Mouse (Mus musculus): ENCODE results near the gene 1700001O22Rik. TPM values are rescaled to one million over a fixed set of nuclear protein-coding genes. Genes with fewer than 3 reads are reported as not detected.

1700001O22Rik gene
- polyA plus RNA-seq, 1 experiment: 1.5 TPM

DNA sequence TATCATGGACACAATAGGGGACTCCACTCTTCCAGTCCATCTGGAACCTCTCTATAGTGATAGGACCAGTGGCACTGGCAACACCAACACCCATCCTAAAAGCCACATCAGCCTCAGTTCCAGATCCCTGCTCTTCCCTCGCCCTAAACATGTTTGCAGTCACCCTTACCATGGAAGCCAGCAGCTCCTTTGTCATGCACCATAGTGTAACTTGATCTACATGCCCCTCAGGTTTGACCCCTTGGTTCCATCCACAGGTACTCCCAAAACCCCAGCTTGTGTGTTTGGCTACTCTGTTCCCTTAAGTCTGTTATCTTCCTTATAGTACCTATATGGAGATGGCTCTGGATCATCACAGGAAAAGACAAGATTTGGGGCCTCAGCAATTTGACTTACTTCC is 12.9 kb upstream of the 1700001O22Rik start:
- DNase-seq (ENCODE audit: low spot score): no peak

DNA sequence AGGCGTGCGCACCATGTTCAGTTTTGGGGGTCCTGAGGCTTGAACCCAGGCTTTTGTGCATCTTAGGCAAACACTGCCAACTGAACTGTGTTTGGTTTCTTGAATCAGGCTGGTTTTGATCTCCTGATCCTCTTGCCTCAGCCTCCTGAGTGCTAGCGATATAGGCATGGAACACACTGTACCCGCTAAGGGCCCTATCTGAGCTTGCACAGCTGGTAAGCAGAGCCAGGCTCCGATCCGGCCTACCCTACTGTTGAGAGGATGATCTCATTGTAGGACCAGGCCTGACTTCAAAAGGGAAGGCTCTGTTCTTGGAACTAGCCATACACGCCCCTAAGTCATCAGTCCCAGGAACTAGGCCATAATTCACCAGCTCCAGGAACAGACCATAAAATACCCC is 7.1 kb upstream of the 1700001O22Rik start:
- DNase-seq (ENCODE audit: low spot score): no peak

GRCm38 (mm10) chr2:30809503-30809902 is 6.0 kb upstream of the 1700001O22Rik start:
- DNase-seq (ENCODE audit: low spot score): no peak

GRCm38 (mm10) chr2:30808296-30808655 is 4.8 kb upstream of the 1700001O22Rik start:
- no peak for DNase-seq (ENCODE audit: low spot score)

DNA sequence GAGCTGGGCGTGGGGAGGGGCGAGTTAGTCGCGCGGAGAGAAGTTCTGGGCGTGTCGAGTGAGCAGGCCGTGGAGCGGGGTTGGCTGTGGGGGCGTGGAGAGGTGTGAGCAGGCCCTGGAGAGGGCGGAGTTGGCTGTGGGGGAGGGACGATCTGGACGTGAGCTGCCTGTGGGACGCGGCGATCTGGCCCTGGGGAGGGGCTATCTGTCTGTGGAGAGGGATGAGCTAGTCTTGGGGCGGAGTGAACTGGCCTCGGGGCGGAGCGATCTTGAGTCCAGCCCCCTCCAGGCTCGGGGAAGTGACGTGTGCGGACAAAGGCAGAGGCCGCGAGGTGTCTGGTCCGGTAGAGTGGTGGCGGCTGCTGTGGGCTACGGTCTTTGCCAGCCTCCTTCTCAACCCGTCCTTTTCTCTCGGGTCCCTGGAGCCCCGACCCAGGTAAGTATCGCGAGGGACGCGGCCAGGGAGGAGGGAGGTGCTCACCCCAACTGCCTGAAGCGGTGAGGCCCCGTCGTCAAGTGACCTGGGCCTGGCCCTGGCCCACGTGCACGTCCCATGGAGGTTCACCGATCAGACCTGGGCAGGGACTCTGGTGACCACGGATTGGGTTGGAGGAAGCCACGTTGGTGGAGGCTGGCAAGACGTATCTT is 4.3 kb upstream of the 1700001O22Rik start, which contains the start of gene Ntmt1:
TSS of gene Ntmt1 (plus strand) at position 179 of the 648 bp plus-strand sequence.
- DNase-seq (ENCODE audit: low spot score): peak; percentile 94

DNA sequence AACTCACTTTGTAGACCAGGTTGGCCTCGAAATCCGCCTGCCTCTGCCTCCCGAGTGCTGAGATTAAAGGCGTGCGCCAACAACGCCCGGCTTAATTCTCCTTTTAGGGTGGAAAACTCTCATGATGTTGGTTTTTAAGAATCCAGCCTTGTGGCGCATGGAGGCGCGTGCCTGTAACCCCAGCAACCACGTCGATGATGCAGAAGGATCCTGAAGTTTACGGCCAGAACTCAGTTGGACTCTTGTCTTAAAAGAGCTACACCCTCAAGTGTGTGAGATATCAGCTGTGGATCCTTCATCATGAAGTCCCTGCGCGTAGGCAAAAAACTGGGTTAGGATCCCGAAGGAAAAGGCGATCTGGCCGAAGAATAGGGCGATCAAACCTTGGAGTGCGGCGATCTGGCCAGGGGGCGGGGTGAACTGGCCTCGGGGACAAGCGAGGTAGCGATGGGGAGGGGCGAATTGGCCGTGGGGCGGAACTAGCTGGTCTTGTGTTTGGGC is 3.7 kb upstream of the 1700001O22Rik start:
- no peak for DNase-seq (ENCODE audit: low spot score)

GRCm38 (mm10) chr2:30805983-30806382 is 2.5 kb upstream of the 1700001O22Rik start:
- DNase-seq (ENCODE audit: low spot score): no peak

- DNase-seq (ENCODE audit: low spot score): peak; percentile 44
These were observed 2.2 kb downstream of the 1700001O22Rik start for GRCm38 (mm10) chr2:30801067-30801852.

- DNase-seq (ENCODE audit: low spot score): no peak
These were observed 2.8 kb downstream of the 1700001O22Rik start for GRCm38 (mm10) chr2:30800671-30801066.

- no peak for DNase-seq (ENCODE audit: low spot score)
These were observed 4.0 kb downstream of the 1700001O22Rik start for GRCm38 (mm10) chr2:30799456-30799855.

GRCm38 (mm10) chr2:30796382-30796781 is 7.1 kb downstream of the 1700001O22Rik start:
- no peak for DNase-seq (ENCODE audit: low spot score)

- DNase-seq (ENCODE audit: low spot score): no peak
These were observed 7.6 kb downstream of the 1700001O22Rik start for GRCm38 (mm10) chr2:30795889-30796275.

DNA sequence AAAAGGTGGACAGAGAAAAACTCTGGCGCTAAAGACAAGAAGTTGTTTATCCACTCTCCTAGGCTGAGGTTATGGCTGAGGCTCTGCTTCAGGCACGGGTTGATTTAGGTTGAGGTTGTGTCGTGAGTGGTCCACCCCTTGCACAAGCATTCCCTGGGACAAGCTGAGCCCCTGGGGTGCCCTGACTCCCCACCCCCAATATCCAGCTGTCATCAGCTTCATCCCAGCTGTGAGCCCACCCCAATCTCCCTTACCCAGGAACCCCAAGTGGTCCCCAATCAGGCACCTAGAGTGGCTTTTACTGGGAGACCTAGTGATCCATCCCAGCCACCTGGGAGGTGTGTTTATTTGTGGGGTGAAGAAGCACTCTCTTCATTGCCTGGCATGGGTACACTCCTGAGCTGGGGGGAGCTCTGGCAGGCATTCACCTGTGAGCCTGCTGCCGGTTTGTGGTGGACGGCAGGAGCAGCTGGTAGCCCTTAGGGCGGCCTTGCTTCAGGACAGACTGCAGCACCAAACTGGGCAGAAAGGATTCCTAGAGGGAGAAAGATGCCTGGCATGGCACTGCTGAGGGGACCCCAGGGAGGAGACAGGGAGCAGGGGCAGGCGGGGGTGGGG is 8.1 kb downstream of the 1700001O22Rik start:
- no peak for DNase-seq (ENCODE audit: low spot score)

- DNase-seq (ENCODE audit: low spot score): peak; percentile 99
These were observed 9.0 kb downstream of the 1700001O22Rik start for GRCm38 (mm10) chr2:30794179-30795108.

GRCm38 (mm10) chr2:30792061-30792460 is 11.4 kb downstream of the 1700001O22Rik start:
- DNase-seq (ENCODE audit: low spot score): no peak

DNA sequence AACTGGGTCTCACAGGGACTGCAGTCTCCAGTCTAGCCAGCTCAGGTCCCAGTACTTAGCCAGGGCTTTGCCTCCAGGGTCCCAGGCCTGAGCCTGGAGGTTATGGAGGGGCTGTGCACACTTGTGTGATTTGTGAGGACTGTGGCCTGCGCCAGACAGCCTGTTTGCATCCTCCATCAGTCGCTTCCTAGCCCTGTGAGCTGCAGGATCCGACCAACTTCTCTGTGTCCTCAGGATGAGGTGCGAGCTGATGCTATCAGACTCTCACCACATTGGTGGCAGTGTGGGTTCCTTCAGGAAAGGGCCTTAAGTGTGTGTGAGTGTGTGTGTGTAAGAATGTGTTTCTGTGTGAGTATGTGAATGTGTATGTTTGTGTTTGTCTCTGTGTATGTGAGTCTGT is 16.0 kb downstream of the 1700001O22Rik start:
- no peak for DNase-seq (ENCODE audit: low spot score)

DNA sequence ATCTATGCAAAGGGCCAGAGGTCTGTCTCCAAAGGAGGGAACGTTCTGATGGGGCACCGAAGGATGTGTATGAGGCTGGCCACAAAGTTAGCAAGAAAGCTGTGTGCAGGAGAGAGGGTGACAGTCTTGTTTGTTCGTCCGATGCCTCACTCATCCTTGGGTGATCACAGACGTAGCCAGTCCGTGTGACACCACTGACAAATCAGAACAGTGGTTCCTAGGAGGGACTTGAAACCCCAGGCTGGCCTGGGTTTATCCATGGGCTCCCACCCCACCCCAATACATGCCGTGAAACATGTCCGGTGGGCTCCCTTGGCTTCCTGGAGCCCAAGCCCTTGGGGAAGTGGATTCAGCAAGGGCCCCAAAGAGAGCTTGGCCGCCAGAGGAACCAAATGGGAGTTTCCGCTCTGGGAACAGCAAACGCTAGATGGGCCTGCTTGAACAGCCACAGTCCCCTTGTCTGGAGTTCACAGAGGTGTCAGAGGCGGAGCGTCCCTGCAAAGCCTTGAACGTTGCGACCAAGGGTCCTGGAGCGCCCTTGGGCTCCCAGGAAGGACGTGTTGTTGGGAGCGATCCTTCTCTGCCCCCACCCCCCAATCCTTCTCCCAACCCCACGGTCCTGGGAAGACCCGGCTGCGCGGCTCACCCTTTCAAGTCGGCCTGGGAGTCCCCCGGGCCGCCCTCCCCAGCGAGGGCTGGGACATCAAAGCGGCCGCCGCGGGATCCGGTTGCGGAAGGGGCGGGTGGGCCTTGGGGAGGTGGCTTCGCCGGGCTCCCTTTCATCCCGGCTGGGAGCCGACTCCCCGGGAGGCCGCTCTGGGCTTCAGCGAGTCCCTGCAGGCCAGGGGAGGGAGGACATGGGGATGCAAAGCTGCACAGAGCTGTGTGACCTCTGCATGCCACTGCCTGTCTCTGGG is 19.1 kb downstream of the 1700001O22Rik start:
- no peak for DNase-seq (ENCODE audit: low spot score)

DNA sequence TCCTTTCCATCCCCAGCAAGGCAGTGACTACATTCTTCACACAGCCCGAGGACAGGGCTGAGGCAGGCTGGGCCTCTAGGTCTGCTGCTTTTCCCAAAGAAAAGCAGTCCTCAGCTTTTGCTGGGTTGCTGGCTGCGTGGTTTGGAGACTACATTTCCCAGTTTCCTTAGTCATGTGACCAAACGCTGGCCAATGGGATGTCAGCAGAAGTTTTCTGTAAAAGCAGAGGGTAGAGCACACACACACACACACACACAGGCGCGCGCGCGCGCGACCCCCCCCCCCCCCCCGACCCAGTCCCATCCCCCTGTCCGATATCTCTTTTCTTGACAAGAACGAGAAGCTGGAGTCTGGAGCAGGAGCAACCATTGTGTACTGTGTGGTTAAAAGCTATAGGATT is 20.1 kb downstream of the 1700001O22Rik start:
- DNase-seq (ENCODE audit: low spot score): no peak

- no peak for DNase-seq (ENCODE audit: low spot score)
These were observed 20.9 kb downstream of the 1700001O22Rik start for GRCm38 (mm10) chr2:30782312-30783290.
